Mouse (Mus musculus) urinary bladder, postnatal 4 days (tissue): ENCODE results near the gene Unkl.
"Not testable (repeated sequence)": the region's sequence is repeated elsewhere in the genome, so short reads cannot be mapped to it uniquely, and the experiment has no call there.

Source experiments
- DNase-seq, 2 experiments: peaks; one replicate each; pipeline ENCODE4 v3.0.0; 2021 to 2022; ENCODE audit warnings: low spot score in 2 of 2

The Unkl gene

GRCm38 (mm10) chr17:25219492-25220295, 31.5 kb downstream of the Unkl start:
- no peak for DNase-seq

GRCm38 (mm10) chr17:25220746-25221145, 32.5 kb downstream of the Unkl start:
- no peak for DNase-seq

- peak in 1 of 2 experiments; percentile 42 for DNase-seq
Measured at GRCm38 (mm10) chr17:25221821-25222503, 33.8 kb downstream of the Unkl start.

GRCm38 (mm10) chr17:25222504-25222940, 34.3 kb downstream of the Unkl start:
- not testable (repeated sequence) for DNase-seq

GRCm38 (mm10) chr17:25222951-25223601, 34.9 kb downstream of the Unkl start:
- DNase-seq = no peak

- DNase-seq = no peak
Measured at GRCm38 (mm10) chr17:25224586-25225222, 36.5 kb downstream of the Unkl start.

- DNase-seq = no peak
Measured at GRCm38 (mm10) chr17:25225659-25226058, 37.5 kb downstream of the Unkl start.

- DNase-seq = no peak
Measured at GRCm38 (mm10) chr17:25227991-25228390, 39.8 kb downstream of the Unkl start.

- DNase-seq = not testable (repeated sequence)
Measured at GRCm38 (mm10) chr17:25230014-25230655, 41.9 kb downstream of the Unkl start.

- DNase-seq = no peak
Measured at GRCm38 (mm10) chr17:25230700-25231099, 42.5 kb downstream of the Unkl start.

- not testable (repeated sequence) for DNase-seq
Measured at GRCm38 (mm10) chr17:25231621-25232020, 43.4 kb downstream of the Unkl start.

- DNase-seq = no peak
Measured at GRCm38 (mm10) chr17:25235635-25236034, 47.4 kb downstream of the Unkl start.

- peak; percentile 78 to 88 for DNase-seq
Measured at GRCm38 (mm10) chr17:25239695-25240636, 51.8 kb downstream of the Unkl start, which contains the start of the genes Gnptg and Tsr3. TSS of gene Gnptg (minus strand) at chr17:25240124. TSS of gene Tsr3 (plus strand) at chr17:25240170.

- no peak for DNase-seq
Measured at GRCm38 (mm10) chr17:25243131-25243780, 55.1 kb downstream of the Unkl start.

- DNase-seq = peak in 1 of 2 experiments; percentile 47
Measured at GRCm38 (mm10) chr17:25244239-25244638, 56.0 kb downstream of the Unkl start.

- no peak for DNase-seq
Measured at GRCm38 (mm10) chr17:25248033-25248750, 60.0 kb downstream of the Unkl start.

GRCm38 (mm10) chr17:25250181-25250835, 62.1 kb downstream of the Unkl start:
- no peak for DNase-seq

GRCm38 (mm10) chr17:25252643-25253042, 64.4 kb downstream of the Unkl start:
- no peak for DNase-seq
